Mouse (Mus musculus) C2C12 (cell line): ENCODE measurements around the gene Ccdc173.

ENCODE experiments used
- CTCF ChIP-seq: IDR thresholded peaks from one replicate; pipeline ENCODE4 v1.5.1; 2011; ENCODE audit not compliant: control insufficient read depth, insufficient read depth, insufficient read length
- FOSL1 ChIP-seq: IDR thresholded peaks from one replicate; pipeline ENCODE4 v1.8.0; 2011; ENCODE audit warnings: mild to moderate bottlenecking, low read length; ENCODE audit not compliant: poor library complexity, insufficient read depth, severe bottlenecking
- MAX ChIP-seq: IDR thresholded peaks from one replicate; pipeline ENCODE4 v1.6.1; 2011; ENCODE audit warnings: mild to moderate bottlenecking, control low read depth

- TF ChIP-seq MAX (no peak), FOSL1 (no peak), CTCF (no peak)
Measured at GRCm38 (mm10) chr2:69722273-69722649, 67.1 kb downstream of the Ccdc173 start, which contains the start of gene Ppig.
